Mouse (Mus musculus) midbrain, embryonic 15.5 days (tissue): ENCODE measurements around the gene Prcd. TPM values are rescaled to one million over a fixed set of nuclear protein-coding genes. Genes with fewer than 3 reads are reported as not detected.

Experiments
- ATAC-seq: fragments of 200-750 bp; cut with Nextera tagmentation; replicated peaks from 2 replicates; pipeline ENCODE4 v1.8.0; 2017; ENCODE audit warnings: moderate TSS enrichment
- H3K27ac ChIP-seq: fragments of 300-500 bp; sonication (generic); 2 replicates; pipeline ENCODE4 v1.5.1; 2015; ENCODE audit warnings: mild to moderate bottlenecking, inconsistent platforms
- H3K27me3 ChIP-seq: fragments of 300-500 bp; sonication (generic); replicated peaks from 2 replicates; pipeline ENCODE4 v1.6.1; 2015; ENCODE audit warnings: inconsistent platforms
- H3K36me3 ChIP-seq: fragments of 300-500 bp; sonication (generic); replicated peaks from 2 replicates; pipeline ENCODE4 v1.6.1; 2015; ENCODE audit warnings: inconsistent platforms
- H3K4me1 ChIP-seq: fragments of 300-500 bp; sonication (generic); 2 replicates; pipeline ENCODE4 v1.6.1; 2015; ENCODE audit warnings: inconsistent platforms
- H3K4me2 ChIP-seq: fragments of 300-500 bp; sonication (generic); 2 replicates; pipeline ENCODE4 v1.6.1; 2015; ENCODE audit warnings: inconsistent platforms, mild to moderate bottlenecking, moderate library complexity
- H3K4me3 ChIP-seq: fragments of 300-500 bp; sonication (generic); 2 replicates; pipeline ENCODE4 v1.5.1; 2015; ENCODE audit warnings: mild to moderate bottlenecking, inconsistent platforms
- H3K9ac ChIP-seq: fragments of 300-500 bp; sonication (generic); 2 replicates; pipeline ENCODE4 v1.6.1; 2015; ENCODE audit warnings: mild to moderate bottlenecking, inconsistent platforms
- H3K9me3 ChIP-seq: fragments of 300-500 bp; sonication (generic); 2 replicates; pipeline ENCODE4 v1.6.1; 2016; ENCODE audit warnings: inconsistent platforms
- WGBS: fragments of 180-500 bp; shearing (Covaris S2); methylation state at CpG from one replicate; pipeline ENCODE4 v1.1.7; 2015; ENCODE audit warnings: mixed read lengths; 5-methylcytosine and 5-hydroxymethylcytosine counted together
- polyA plus RNA-seq: library from polyadenylated mRNA; unstranded; fragments of >200 nt; fragmentation: Nextera tagmentation; extraction: Ambion mirVana; gene quantifications from 2 replicates; pipeline ENCODE4 v1.2.1, GENCODE M21; 2015

The Prcd gene
- polyA plus RNA-seq, 1 experiment from 2014 or later, result 3.0 TPM

- peaks cover 38% of the 10 kb centered on the region; the same call in 1 of the 2 replicates for H3K36me3 ChIP-seq
- no peak overlapping the region for H3K27ac ChIP-seq
- no peak overlapping the region for H3K4me3 ChIP-seq
- H3K27me3 ChIP-seq, result no peaks in the 10 kb centered on the region
- no peaks in the 10 kb centered on the region for H3K9me3 ChIP-seq
- no peak overlapping the region for H3K4me2 ChIP-seq
- 90% methylated on average over 14 of the region's 14 CpGs for WGBS
- H3K9ac ChIP-seq, result no peak overlapping the region
- peaks cover 16% of the 10 kb centered on the region for H3K4me1 ChIP-seq
- ATAC-seq, result no peak
Measured at GRCm38 (mm10) chr11:116676175-116676976, 23.0 kb downstream of the Prcd start.

GRCm38 (mm10) chr11:116677711-116678441 is 24.5 kb downstream of the Prcd start:
- Histone ChIP-seq H3K9me3 (no peaks in the 10 kb centered on the region), H3K4me3 (no peak overlapping the region), H3K4me2 (no peak overlapping the region), H3K36me3 (peaks cover 38% of the 10 kb centered on the region; the same call in 1 of the 2 replicates), H3K27ac (no peak overlapping the region), H3K9ac (no peak overlapping the region), H3K4me1 (peaks cover 7% of the 10 kb centered on the region), H3K27me3 (no peaks in the 10 kb centered on the region)
- 91% methylated on average over 8 of the region's 8 CpGs for WGBS
- no peak for ATAC-seq

GRCm38 (mm10) chr11:116679148-116679547 is 25.8 kb downstream of the Prcd start:
- Histone ChIP-seq H3K27me3 (no peaks in the 10 kb centered on the region), H3K9me3 (no peaks in the 10 kb centered on the region), H3K36me3 (peaks cover 30% of the 10 kb centered on the region; the same call in 1 of the 2 replicates), H3K27ac (no peak overlapping the region), H3K4me3 (no peak overlapping the region), H3K4me1 (no peaks in the 10 kb centered on the region), H3K9ac (no peak overlapping the region), H3K4me2 (no peak overlapping the region)
- ATAC-seq, result no peak
- WGBS, result 91% methylated on average over 6 of the region's 6 CpGs

GRCm38 (mm10) chr11:116680321-116681091 is 27.2 kb downstream of the Prcd start:
- no peak for ATAC-seq

GRCm38 (mm10) chr11:116681147-116681546 is 27.8 kb downstream of the Prcd start:
- no peak overlapping the region for H3K9ac ChIP-seq
- 85% methylated on average over 4 of the region's 4 CpGs for WGBS
- no peak overlapping the region for H3K4me2 ChIP-seq
- no peak for ATAC-seq
- no peak overlapping the region for H3K27ac ChIP-seq
- no peak overlapping the region for H3K4me3 ChIP-seq
- peaks cover 10% of the 10 kb centered on the region; the same call in 1 of the 2 replicates for H3K36me3 ChIP-seq
- no peaks in the 10 kb centered on the region for H3K27me3 ChIP-seq
- H3K4me1 ChIP-seq, result no peaks in the 10 kb centered on the region
- H3K9me3 ChIP-seq, result no peaks in the 10 kb centered on the region

More at GRCm38 (mm10) chr11:116680321-116681091, 27.2 kb downstream of the Prcd start:
- 77% methylated on average over 24 of the region's 24 CpGs for WGBS
- Histone ChIP-seq H3K9me3 (no peaks in the 10 kb centered on the region), H3K4me2 (no peak overlapping the region), H3K4me1 (no peaks in the 10 kb centered on the region), H3K36me3 (peaks cover 16% of the 10 kb centered on the region; the same call in 1 of the 2 replicates), H3K27me3 (no peaks in the 10 kb centered on the region), H3K27ac (no peak overlapping the region), H3K9ac (no peak overlapping the region), H3K4me3 (no peak overlapping the region)

- H3K27me3 ChIP-seq, result no peaks in the 10 kb centered on the region
- no peak overlapping the region for H3K9ac ChIP-seq
- H3K4me1 ChIP-seq, result no peaks in the 10 kb centered on the region
- no peak overlapping the region for H3K27ac ChIP-seq
- no peaks in the 10 kb centered on the region for H3K9me3 ChIP-seq
- no peak for ATAC-seq
- H3K4me3 ChIP-seq, result no peak overlapping the region
- no peak overlapping the region for H3K4me2 ChIP-seq
- no peaks in the 10 kb centered on the region for H3K36me3 ChIP-seq
- 88% methylated on average over 14 of the region's 14 CpGs for WGBS
Measured at GRCm38 (mm10) chr11:116682501-116683144, 29.3 kb downstream of the Prcd start.

- H3K27me3 ChIP-seq, result no peaks in the 10 kb centered on the region
- no peak overlapping the region for H3K4me3 ChIP-seq
- no peak overlapping the region for H3K27ac ChIP-seq
- no peaks in the 10 kb centered on the region for H3K9me3 ChIP-seq
- no peaks in the 10 kb centered on the region for H3K4me1 ChIP-seq
- WGBS, result 90% methylated on average over 4 of the region's 4 CpGs
- H3K4me2 ChIP-seq, result no peak overlapping the region
- no peak for ATAC-seq
- H3K36me3 ChIP-seq, result no peaks in the 10 kb centered on the region
- no peak overlapping the region for H3K9ac ChIP-seq
Measured at GRCm38 (mm10) chr11:116683777-116684176, 30.4 kb downstream of the Prcd start.

GRCm38 (mm10) chr11:116685729-116686128 is 32.4 kb downstream of the Prcd start:
- Histone ChIP-seq H3K9me3 (no peaks in the 10 kb centered on the region), H3K4me1 (no peaks in the 10 kb centered on the region), H3K9ac (no peak overlapping the region), H3K4me3 (no peak overlapping the region), H3K4me2 (no peak overlapping the region), H3K36me3 (no peaks in the 10 kb centered on the region), H3K27me3 (no peaks in the 10 kb centered on the region), H3K27ac (no peak overlapping the region)
- no peak for ATAC-seq
- WGBS, result 79% methylated on average over 9 of the region's 9 CpGs

GRCm38 (mm10) chr11:116687897-116688296 is 34.6 kb downstream of the Prcd start:
- H3K9me3 ChIP-seq, result no peaks in the 10 kb centered on the region
- ATAC-seq, result no peak
- no peak overlapping the region for H3K27ac ChIP-seq
- H3K27me3 ChIP-seq, result peaks cover 4% of the 10 kb centered on the region; the same call in 1 of the 2 replicates
- H3K4me3 ChIP-seq, result no peak overlapping the region
- WGBS, result 75% methylated on average over 8 of the region's 8 CpGs
- H3K9ac ChIP-seq, result no peak overlapping the region
- no peaks in the 10 kb centered on the region for H3K36me3 ChIP-seq
- H3K4me2 ChIP-seq, result no peak overlapping the region
- H3K4me1 ChIP-seq, result no peaks in the 10 kb centered on the region

- 95% methylated on average over 10 of the region's 10 CpGs for WGBS
- H3K4me2 ChIP-seq, result no peak overlapping the region
- no peak overlapping the region for H3K4me3 ChIP-seq
- H3K9ac ChIP-seq, result no peak overlapping the region
- ATAC-seq, result no peak
- H3K9me3 ChIP-seq, result no peaks in the 10 kb centered on the region
- H3K36me3 ChIP-seq, result no peaks in the 10 kb centered on the region
- H3K4me1 ChIP-seq, result peaks cover 8% of the 10 kb centered on the region
- peaks cover 18% of the 10 kb centered on the region for H3K27me3 ChIP-seq
- no peak overlapping the region for H3K27ac ChIP-seq
Measured at GRCm38 (mm10) chr11:116689622-116690021, 36.3 kb downstream of the Prcd start.

GRCm38 (mm10) chr11:116690701-116691575 is 37.6 kb downstream of the Prcd start:
- Histone ChIP-seq H3K4me3 (no peak overlapping the region), H3K9me3 (no peaks in the 10 kb centered on the region), H3K27ac (no peak overlapping the region), H3K4me1 (peaks cover 10% of the 10 kb centered on the region), H3K9ac (no peak overlapping the region), H3K27me3 (peaks cover 30% of the 10 kb centered on the region), H3K36me3 (no peaks in the 10 kb centered on the region), H3K4me2 (no peak overlapping the region)
- WGBS, result 45% methylated on average over 18 of the region's 18 CpGs
- ATAC-seq, result no peak
